Mouse (Mus musculus): ENCODE data around the gene Prmt1. TPM values are rescaled to one million over a fixed set of nuclear protein-coding genes. Genes with fewer than 3 reads are reported as not detected.

Prmt1 gene
- polyA plus RNA-seq, 1 experiment from 2014 or later: 332 TPM

GRCm38 (mm10) chr7:44942904-44943303 is 43.5 kb downstream of the Prmt1 start, which contains the start of gene Tsks:
TSS of gene Tsks (plus strand) at chr7:44943204.
- Histone ChIP-seq H3K27me3 (ENCODE audit: control insufficient read depth, insufficient read depth, low read length) (no peaks in the 10 kb centered on the region), H3K36me3 (ENCODE audit: control insufficient read depth, insufficient read depth, low read length) (no peaks in the 10 kb centered on the region), H3K4me3 (ENCODE audit: low read depth, low read length) (no peak within 1 kb of the TSS), H3K4me2 (ENCODE audit: low read depth, severe bottlenecking) (no peak within 1 kb of the TSS), H3K27ac (replicated peaks; ENCODE audit: low read depth, low read length) (no peak within 1 kb of the TSS), H3K9ac (ENCODE audit: low read length) (no peak within 1 kb of the TSS), H3K9me3 (ENCODE audit: control insufficient read depth, low read length) (no peaks in the 10 kb centered on the region), H3K4me1 (ENCODE audit: control insufficient read depth, insufficient read depth, low read length) (no peaks in the 10 kb centered on the region)
- WGBS: 80% methylated on average over 7 of the region's 7 CpGs
- ATAC-seq (ENCODE audit: insufficient number of reproducible peaks, low FRiP score, low TSS enrichment, low read depth) (no peak), DNase-seq (ENCODE audit: low spot score) (no peak)

GRCm38 (mm10) chr7:44938680-44939079 is 47.7 kb downstream of the Prmt1 start:
- 94% methylated on average over 4 of the region's 4 CpGs for WGBS
- Histone ChIP-seq H3K27ac (replicated peaks; ENCODE audit: low read depth, low read length) (no peak overlapping the region), H3K27me3 (ENCODE audit: control insufficient read depth, insufficient read depth, low read length) (no peaks in the 10 kb centered on the region), H3K9ac (ENCODE audit: low read length) (no peak overlapping the region), H3K36me3 (ENCODE audit: control insufficient read depth, insufficient read depth, low read length) (no peaks in the 10 kb centered on the region), H3K4me3 (ENCODE audit: low read depth, low read length) (no peak overlapping the region), H3K4me1 (ENCODE audit: control insufficient read depth, insufficient read depth, low read length) (no peaks in the 10 kb centered on the region), H3K9me3 (ENCODE audit: control insufficient read depth, low read length) (no peaks in the 10 kb centered on the region), H3K4me2 (ENCODE audit: low read depth, severe bottlenecking) (no peak overlapping the region)
- no peak for DNase-seq (ENCODE audit: low spot score)
- ATAC-seq (ENCODE audit: insufficient number of reproducible peaks, low FRiP score, low TSS enrichment, low read depth): no peak

GRCm38 (mm10) chr7:44929204-44930151 is 56.9 kb downstream of the Prmt1 start, which contains the start of gene Ap2a1:
TSS of gene Ap2a1 (minus strand) at chr7:44929496.
- no peaks in the 10 kb centered on the region for H3K9me3 ChIP-seq (ENCODE audit: control insufficient read depth, low read length)
- H3K4me2 ChIP-seq (ENCODE audit: low read depth, severe bottlenecking): peak within 1 kb of the TSS; percentile 63
- peak within 1 kb of the TSS; percentile 88 for H3K9ac ChIP-seq (ENCODE audit: low read length)
- peak; percentile 99 for DNase-seq (ENCODE audit: low spot score)
- peak within 1 kb of the TSS; percentile 97 for H3K4me3 ChIP-seq (ENCODE audit: low read depth, low read length)
- H3K36me3 ChIP-seq (ENCODE audit: control insufficient read depth, insufficient read depth, low read length): peaks cover 2% of the 10 kb centered on the region; the same call in 1 of the 2 replicates
- peak; percentile 100 for ATAC-seq (ENCODE audit: insufficient number of reproducible peaks, low FRiP score, low TSS enrichment, low read depth)
- H3K27me3 ChIP-seq (ENCODE audit: control insufficient read depth, insufficient read depth, low read length): no peaks in the 10 kb centered on the region
- H3K27ac ChIP-seq (replicated peaks; ENCODE audit: low read depth, low read length): peak within 1 kb of the TSS; percentile 45
- peaks cover 11% of the 10 kb centered on the region; the same call in 1 of the 2 replicates for H3K4me1 ChIP-seq (ENCODE audit: control insufficient read depth, insufficient read depth, low read length)
- WGBS: under 1% methylated on average over 84 of the region's 84 CpGs

GRCm38 (mm10) chr7:44928570-44928969 is 57.8 kb downstream of the Prmt1 start:
- Histone ChIP-seq H3K27ac (replicated peaks; ENCODE audit: low read depth, low read length) (no peak overlapping the region; the same call in 1 of the 2 replicates), H3K4me2 (ENCODE audit: low read depth, severe bottlenecking) (peak overlapping the region; percentile 57), H3K4me1 (ENCODE audit: control insufficient read depth, insufficient read depth, low read length) (peaks cover 11% of the 10 kb centered on the region; the same call in 1 of the 2 replicates), H3K9ac (ENCODE audit: low read length) (peak overlapping the region; percentile 88), H3K9me3 (ENCODE audit: control insufficient read depth, low read length) (no peaks in the 10 kb centered on the region), H3K36me3 (ENCODE audit: control insufficient read depth, insufficient read depth, low read length) (peaks cover 2% of the 10 kb centered on the region; the same call in 1 of the 2 replicates), H3K4me3 (ENCODE audit: low read depth, low read length) (peak overlapping the region; percentile 97), H3K27me3 (ENCODE audit: control insufficient read depth, insufficient read depth, low read length) (no peaks in the 10 kb centered on the region)
- WGBS: 8% methylated on average over 1 of the region's 1 CpGs
- ATAC-seq (ENCODE audit: insufficient number of reproducible peaks, low FRiP score, low TSS enrichment, low read depth) (no peak), DNase-seq (ENCODE audit: low spot score) (no peak)

Small RNAs within 50 kb of the gene (microRNA-seq; reads per million reads assigned to microRNA genes)
- 0.92 reads per million for gene Mir7054

Other genes starting within 250 kb of the Prmt1 start
- gene Vrk3, start 238.2 kb downstream of the Prmt1 start, polyA plus RNA-seq (2014; fragmentation: Nextera tagmentation; extraction: Ambion mirVana): 36.8 and 38.2 TPM in 2 replicates
- 3.2 and 3.8 TPM in 2 replicates for gene Zfp473, start 235.5 kb downstream of the Prmt1 start, polyA plus RNA-seq (2014; fragmentation: Nextera tagmentation; extraction: Ambion mirVana)
- gene Nup62, start 170.5 kb downstream of the Prmt1 start, polyA plus RNA-seq (2014; fragmentation: Nextera tagmentation; extraction: Ambion mirVana): 81.7 and 82.6 TPM in 2 replicates
- 1.1 TPM in 2 replicates for gene Il4i1, start 170.2 kb downstream of the Prmt1 start, polyA plus RNA-seq (2014; fragmentation: Nextera tagmentation; extraction: Ambion mirVana)
- 2.1 and 2.3 TPM in 2 replicates for gene Atf5, start 169.9 kb downstream of the Prmt1 start, polyA plus RNA-seq (2014; fragmentation: Nextera tagmentation; extraction: Ambion mirVana)
- gene Akt1s1, start 137.6 kb downstream of the Prmt1 start, polyA plus RNA-seq (2014; fragmentation: Nextera tagmentation; extraction: Ambion mirVana): 38.6 and 63.4 TPM in 2 replicates
- gene Tbc1d17, start 137.5 kb downstream of the Prmt1 start, polyA plus RNA-seq (2014; fragmentation: Nextera tagmentation; extraction: Ambion mirVana): 60.9 and 69.0 TPM in 2 replicates
- gene Pnkp, start 129.4 kb downstream of the Prmt1 start, polyA plus RNA-seq (2014; fragmentation: Nextera tagmentation; extraction: Ambion mirVana): 31.0 and 31.2 TPM in 2 replicates
- 410 and 427 TPM in 2 replicates for gene Ptov1, start 116.8 kb downstream of the Prmt1 start, polyA plus RNA-seq (2014; fragmentation: Nextera tagmentation; extraction: Ambion mirVana)
- 79.2 and 80.5 TPM in 2 replicates for gene Med25, start 93.9 kb downstream of the Prmt1 start, polyA plus RNA-seq (2014; fragmentation: Nextera tagmentation; extraction: Ambion mirVana)
- gene Fuz, start 90.5 kb downstream of the Prmt1 start, polyA plus RNA-seq (2014; fragmentation: Nextera tagmentation; extraction: Ambion mirVana): 14.8 and 16.0 TPM in 2 replicates
- 77.0 and 78.8 TPM in 2 replicates for gene Ap2a1, start 57.1 kb downstream of the Prmt1 start, polyA plus RNA-seq (2014; fragmentation: Nextera tagmentation; extraction: Ambion mirVana)
- 0.13 TPM in 1 of 2 replicates, not detected in the other for gene Tsks, start 43.4 kb downstream of the Prmt1 start, polyA plus RNA-seq (2014; fragmentation: Nextera tagmentation; extraction: Ambion mirVana)
- gene Cpt1c, start 11.7 kb downstream of the Prmt1 start, polyA plus RNA-seq (2014; fragmentation: Nextera tagmentation; extraction: Ambion mirVana): 17.5 and 22.1 TPM in 2 replicates
- 73.9 and 83.5 TPM in 2 replicates for gene Irf3, start 11.1 kb upstream of the Prmt1 start, polyA plus RNA-seq (2014; fragmentation: Nextera tagmentation; extraction: Ambion mirVana)
- gene Bcl2l12, start 12.1 kb upstream of the Prmt1 start, polyA plus RNA-seq (2014; fragmentation: Nextera tagmentation; extraction: Ambion mirVana): 91.7 and 91.9 TPM in 2 replicates
- 52.0 and 60.3 TPM in 2 replicates for gene Scaf1, start 29.8 kb upstream of the Prmt1 start, polyA plus RNA-seq (2014; fragmentation: Nextera tagmentation; extraction: Ambion mirVana)
- gene Rras, start 31.4 kb upstream of the Prmt1 start, polyA plus RNA-seq (2014; fragmentation: Nextera tagmentation; extraction: Ambion mirVana): 20.8 and 21.0 TPM in 2 replicates
- 18.5 and 20.0 TPM in 2 replicates for gene Prr12, start 66.3 kb upstream of the Prmt1 start, polyA plus RNA-seq (2014; fragmentation: Nextera tagmentation; extraction: Ambion mirVana)
- gene Nosip, start 75.9 kb upstream of the Prmt1 start, polyA plus RNA-seq (2014; fragmentation: Nextera tagmentation; extraction: Ambion mirVana): 70.2 and 73.9 TPM in 2 replicates
- 22.1 and 24.6 TPM in 2 replicates for gene Prrg2, start 76.1 kb upstream of the Prmt1 start, polyA plus RNA-seq (2014; fragmentation: Nextera tagmentation; extraction: Ambion mirVana)
- gene Rcn3, start 105.7 kb upstream of the Prmt1 start, polyA plus RNA-seq (2014; fragmentation: Nextera tagmentation; extraction: Ambion mirVana): 220 and 245 TPM in 2 replicates
- 8.0 and 9.8 TPM in 2 replicates for gene Fcgrt, start 117.3 kb upstream of the Prmt1 start, polyA plus RNA-seq (2014; fragmentation: Nextera tagmentation; extraction: Ambion mirVana)
- gene Rps11, start 137.9 kb upstream of the Prmt1 start, polyA plus RNA-seq (2014; fragmentation: Nextera tagmentation; extraction: Ambion mirVana): 1,759 and 1,785 TPM in 2 replicates
- 1,469 and 1,490 TPM in 2 replicates for gene Rpl13a, start 142.2 kb upstream of the Prmt1 start, polyA plus RNA-seq (2014; fragmentation: Nextera tagmentation; extraction: Ambion mirVana)
- 0.45 TPM in 1 of 2 replicates, not detected in the other for gene Gm45713, start 149.7 kb upstream of the Prmt1 start, polyA plus RNA-seq (2014; fragmentation: Nextera tagmentation; extraction: Ambion mirVana)
- gene Flt3l, start 149.9 kb upstream of the Prmt1 start, polyA plus RNA-seq (2014; fragmentation: Nextera tagmentation; extraction: Ambion mirVana): 0.33 and 0.44 TPM in 2 replicates
- gene Pih1d1, start 167.7 kb upstream of the Prmt1 start, polyA plus RNA-seq (2014; fragmentation: Nextera tagmentation; extraction: Ambion mirVana): 106 and 108 TPM in 2 replicates
- gene Aldh16a1, start 168.0 kb upstream of the Prmt1 start, polyA plus RNA-seq (2014; fragmentation: Nextera tagmentation; extraction: Ambion mirVana): 37.2 and 38.7 TPM in 2 replicates
- 0.11 TPM in 1 of 2 replicates, not detected in the other for gene Slc17a7, start 177.4 kb upstream of the Prmt1 start, polyA plus RNA-seq (2014; fragmentation: Nextera tagmentation; extraction: Ambion mirVana)
- not detected in 2 replicates for gene Gfy, start 193.0 kb upstream of the Prmt1 start, polyA plus RNA-seq (2014; fragmentation: Nextera tagmentation; extraction: Ambion mirVana)
- gene Pth2, start 194.4 kb upstream of the Prmt1 start, polyA plus RNA-seq (2014; fragmentation: Nextera tagmentation; extraction: Ambion mirVana): not detected in 2 replicates
- gene Ccdc155, start 218.3 kb upstream of the Prmt1 start, polyA plus RNA-seq (2014; fragmentation: Nextera tagmentation; extraction: Ambion mirVana): 0.41 and 0.51 TPM in 2 replicates
- gene Dkkl1, start 225.6 kb upstream of the Prmt1 start, polyA plus RNA-seq (2014; fragmentation: Nextera tagmentation; extraction: Ambion mirVana): 0.51 and 0.60 TPM in 2 replicates
- gene Tead2, start 229.2 kb upstream of the Prmt1 start, polyA plus RNA-seq (2014; fragmentation: Nextera tagmentation; extraction: Ambion mirVana): 378 and 385 TPM in 2 replicates